In genomic region chr1:88304261-88304985, GRCm38 (mm10) we compare ENCODE assay signal across 19 mouse cellular contexts. TPM values are rescaled to one million over a fixed set of nuclear protein-coding genes. Genes with fewer than 3 reads are reported as not detected.
DNase-seq lines count a peak whose midpoint lies in the region; ATAC-seq and TF ChIP-seq lines count a peak whose summit lies in the region.
"Had no signal": no experiment of that assay in that cellular context is flagged by ENCODE, and none has a peak within 500 bp of the region (broad histone marks: within the 10 kb centered on the region; RNA-seq: fewer than 3 reads in every experiment).

No protein-coding gene starts in this region.

- H3K4me3 ChIP-seq in forebrain, embryonic 10.5 days, result no peak overlapping the region
- no peak overlapping the region for H3K4me3 ChIP-seq in forebrain, postnatal 0 days (ENCODE audit: low read depth, low read length)
- H3K4me3 ChIP-seq in lung, postnatal 0 days (ENCODE audit: low read depth, low read length), result no peak overlapping the region
- H3K4me3 ChIP-seq in neural tube, embryonic 11.5 days (ENCODE audit: low read depth, low read length), result no peak overlapping the region
- H3K4me3 ChIP-seq: erythroblast, embryonic 14.5 days; hindbrain, embryonic 12.5 days; liver, embryonic 15.5 days had no signal

- peaks cover 98% of the 10 kb centered on the region for H3K9me3 ChIP-seq in forebrain, embryonic 10.5 days
- peaks cover 96% of the 10 kb centered on the region for H3K9me3 ChIP-seq in forebrain, postnatal 0 days (ENCODE audit: low read length)
- peaks cover 37% of the 10 kb centered on the region for H3K9me3 ChIP-seq in lung, postnatal 0 days (ENCODE audit: low read length)
- peaks cover 90% of the 10 kb centered on the region for H3K9me3 ChIP-seq in neural tube, embryonic 11.5 days (ENCODE audit: control insufficient read depth, low read length)

- 63% methylated on average over 8 of the region's 8 CpGs for WGBS in forebrain, embryonic 10.5 days
- WGBS in forebrain, postnatal 0 days, result 64% methylated on average over 8 of the region's 8 CpGs
- 54% methylated on average over 8 of the region's 8 CpGs for WGBS in lung, postnatal 0 days
- 63% methylated on average over 8 of the region's 8 CpGs for WGBS in neural tube, embryonic 11.5 days

- no peaks in the 10 kb centered on the region for H3K36me3 ChIP-seq in forebrain, embryonic 10.5 days (replicated peaks)
- H3K36me3 ChIP-seq in forebrain, postnatal 0 days (ENCODE audit: insufficient read depth), result no peaks in the 10 kb centered on the region
- no peaks in the 10 kb centered on the region for H3K36me3 ChIP-seq in lung, postnatal 0 days (ENCODE audit: insufficient read depth, low read length)
- H3K36me3 ChIP-seq in neural tube, embryonic 11.5 days (ENCODE audit: control insufficient read depth, insufficient read depth, low read length), result no peaks in the 10 kb centered on the region
- H3K36me3 ChIP-seq: hindbrain, embryonic 12.5 days; liver, embryonic 15.5 days had no signal

- H3K9ac ChIP-seq in forebrain, postnatal 0 days, result no peak overlapping the region
- H3K9ac ChIP-seq in lung, postnatal 0 days (replicated peaks; ENCODE audit: low read depth), result no peak overlapping the region
- H3K9ac ChIP-seq in neural tube, embryonic 11.5 days (ENCODE audit: low read length), result no peak overlapping the region
- H3K9ac ChIP-seq: hindbrain, embryonic 12.5 days; liver, embryonic 15.5 days had no signal

- peak; percentile 22 for DNase-seq in forebrain, embryonic 10.5 days (ENCODE audit: extremely low spot score, low spot score)
- DNase-seq in forebrain, postnatal 0 days, result no peak
- DNase-seq in lung, postnatal 0 days (ENCODE audit: low spot score), result peak; percentile 12
- DNase-seq in lung, postnatal 4 days, result no peak
- DNase-seq in NIH3T3 (ENCODE audit: low read depth), result peak; percentile 5
- peak; percentile 8 for DNase-seq in neural tube, embryonic 11.5 days (ENCODE audit: low spot score)
- no peak for DNase-seq in urinary bladder, postnatal 14 days (ENCODE audit: low spot score)
- no peak for DNase-seq in left cerebral cortex, adult 11 months (ENCODE audit: low spot score)
- DNase-seq: B cell, adult 2 months; cerebellum, adult 18-20 months; gastrocnemius, postnatal 14 days; kidney, adult 18-20 months; thymus, postnatal 4 days had no signal

- ATAC-seq in forebrain, postnatal 0 days, result no peak
- ATAC-seq in lung, postnatal 0 days, result no peak
- ATAC-seq in neural tube, embryonic 11.5 days (ENCODE audit: insufficient read depth, low FRiP score, low TSS enrichment), result no peak

- no peaks in the 10 kb centered on the region for H3K4me1 ChIP-seq in forebrain, embryonic 10.5 days
- no peaks in the 10 kb centered on the region for H3K4me1 ChIP-seq in forebrain, postnatal 0 days (ENCODE audit: insufficient read depth)
- no peaks in the 10 kb centered on the region for H3K4me1 ChIP-seq in lung, postnatal 0 days (ENCODE audit: insufficient read depth, low read depth, low read length)
- no peaks in the 10 kb centered on the region for H3K4me1 ChIP-seq in neural tube, embryonic 11.5 days (ENCODE audit: control insufficient read depth, insufficient read depth, low read length)
- H3K4me1 ChIP-seq: hindbrain, embryonic 12.5 days; liver, embryonic 15.5 days had no signal

- no peak overlapping the region for H3K4me2 ChIP-seq in forebrain, postnatal 0 days (ENCODE audit: low read depth)
- H3K4me2 ChIP-seq in lung, postnatal 0 days (replicated peaks; ENCODE audit: low read depth, low read length), result no peak overlapping the region
- no peak overlapping the region for H3K4me2 ChIP-seq in neural tube, embryonic 11.5 days (ENCODE audit: low read depth)
- H3K4me2 ChIP-seq: hindbrain, embryonic 12.5 days; liver, embryonic 15.5 days had no signal

- no peak overlapping the region for H3K27ac ChIP-seq in forebrain, embryonic 10.5 days
- H3K27ac ChIP-seq in forebrain, postnatal 0 days (ENCODE audit: low read depth, low read length), result no peak overlapping the region
- no peak overlapping the region for H3K27ac ChIP-seq in lung, postnatal 0 days (ENCODE audit: low read length)
- H3K27ac ChIP-seq in neural tube, embryonic 11.5 days (ENCODE audit: low read depth, low read length), result no peak overlapping the region
- H3K27ac ChIP-seq: hindbrain, embryonic 12.5 days; liver, embryonic 15.5 days had no signal

- no peaks in the 10 kb centered on the region for H3K27me3 ChIP-seq in forebrain, embryonic 10.5 days (ENCODE audit: poor library complexity, severe bottlenecking)
- H3K27me3 ChIP-seq in forebrain, postnatal 0 days (ENCODE audit: insufficient read depth, low read length), result no peaks in the 10 kb centered on the region
- H3K27me3 ChIP-seq in lung, postnatal 0 days (replicated peaks; ENCODE audit: insufficient read depth, low read length), result no peaks in the 10 kb centered on the region
- H3K27me3 ChIP-seq in neural tube, embryonic 11.5 days (ENCODE audit: control insufficient read depth, insufficient read depth, low read length), result no peaks in the 10 kb centered on the region
- H3K27me3 ChIP-seq: hindbrain, embryonic 12.5 days; liver, embryonic 15.5 days had no signal

- no peak for TF ChIP-seq EP300 in lung, postnatal 0 days (IDR thresholded peaks at IDR 0.05)

- TF ChIP-seq CTCF in forebrain, postnatal 0 days (IDR thresholded peaks at IDR 0.05; ENCODE audit: low read depth), result no peak
- no peak for TF ChIP-seq CTCF in lung, postnatal 0 days (IDR thresholded peaks at IDR 0.05)

RNA-seq across cellular contexts. Expression of gene Trpm8, which starts 27.0 kb away (rescaled TPM):
- not detected in 2 replicates for polyA plus RNA-seq in forebrain, embryonic 10.5 days (2016; fragmentation: Nextera tagmentation; extraction: Ambion mirVana)
- total RNA-seq in forebrain, postnatal 0 days (2014; rRNA removed), result 0.38 TPM in 2 replicates
- 0.19 and 0.36 TPM in 2 replicates for polyA plus RNA-seq in forebrain, postnatal 0 days (2015; fragmentation: Nextera tagmentation; extraction: Ambion mirVana)
- 0.05 TPM in 1 of 2 replicates, not detected in the other for polyA plus RNA-seq in lung, postnatal 0 days (2015; fragmentation: Nextera tagmentation; extraction: Ambion mirVana)
- polyA plus RNA-seq in neural tube, embryonic 11.5 days (2014; fragmentation: Nextera tagmentation; extraction: Ambion mirVana), result not detected in 2 replicates
- total RNA-seq: common myeloid progenitor, adult 5-6 weeks; gastrocnemius, postnatal 14 days; megakaryocyte, adult 5-6 weeks had no signal
- polyA plus RNA-seq: erythroblast, embryonic 14.5 days; hindbrain, embryonic 12.5 days; liver, embryonic 15.5 days; small intestine, adult 2 months had no signal

RNA-seq across cellular contexts. Expression of gene Hjurp, which starts 27.0 kb away (rescaled TPM):
- 223 and 224 TPM in 2 replicates for polyA plus RNA-seq in forebrain, embryonic 10.5 days (2016; fragmentation: Nextera tagmentation; extraction: Ambion mirVana)
- total RNA-seq in forebrain, postnatal 0 days (2014; rRNA removed), result 77.6 and 88.0 TPM in 2 replicates
- 24.5 and 40.0 TPM in 2 replicates for polyA plus RNA-seq in forebrain, postnatal 0 days (2015; fragmentation: Nextera tagmentation; extraction: Ambion mirVana)
- polyA plus RNA-seq in lung, postnatal 0 days (2015; fragmentation: Nextera tagmentation; extraction: Ambion mirVana), result 21.9 and 26.0 TPM in 2 replicates
- polyA plus RNA-seq in neural tube, embryonic 11.5 days (2014; fragmentation: Nextera tagmentation; extraction: Ambion mirVana), result 136 and 141 TPM in 2 replicates

Comparison
In these comparisons a context has a peak if more than half of its experiments do, and no peak if none do; other contexts are left out.
1. DNase-seq: peak in forebrain, embryonic 10.5 days (single experiment), lung, postnatal 0 days (single experiment), NIH3T3 (single experiment) and neural tube, embryonic 11.5 days (single experiment); none in forebrain, postnatal 0 days (single experiment), lung, postnatal 4 days (0 of 2), urinary bladder, postnatal 14 days (single experiment) and left cerebral cortex, adult 11 months (single experiment).